Mouse (Mus musculus) embryonic stem cell, embryonic (primary cell): ENCODE measurements around the gene Pcsk7.

Experiments
- CTCF ChIA-PET, 4 experiments: fragments of 300-600 bp in 2 of 4; fragments of 350-600 bp in 2 of 4; sonication (Branson Sonifier 250); formaldehyde crosslinking; loops; one replicate each; lab custom pipeline; 2022; ENCODE audit warnings: inconsistent platforms in 2 of 4; lab: Charles Lee
- POLR2A ChIA-PET, 4 experiments: fragments of 300-600 bp in 2 of 4; fragments of 350-600 bp in 2 of 4; sonication (Branson Sonifier 250); formaldehyde crosslinking; loops; one replicate each; lab custom pipeline; 2022; ENCODE audit warnings: antibody characterized with exemption in 4 of 4, inconsistent platforms in 1 of 4; lab: Charles Lee

Gene Pcsk7

GRCm38 (mm10) chr9:45946182-45946871 lies 40.0 kb downstream of the Pcsk7 start:
- POLR2A ChIA-PET: interaction anchor here in 3 of 4 experiments (1.0 to 7.1 kb wide), 6 partner anchors 7 to 9 kb away, joined by 3 to 88 read pairs (median 5); partner anchors contain the start of gene Sidt2 (in 3 of the 3)
- CTCF ChIA-PET: interaction anchor here in 3 of 4 experiments (0.5 to 1.2 kb wide), 4 partner anchors 9 to 360 kb away, joined by 3 to 9 read pairs (median 4); no protein-coding TSS in a partner anchor

DNA sequence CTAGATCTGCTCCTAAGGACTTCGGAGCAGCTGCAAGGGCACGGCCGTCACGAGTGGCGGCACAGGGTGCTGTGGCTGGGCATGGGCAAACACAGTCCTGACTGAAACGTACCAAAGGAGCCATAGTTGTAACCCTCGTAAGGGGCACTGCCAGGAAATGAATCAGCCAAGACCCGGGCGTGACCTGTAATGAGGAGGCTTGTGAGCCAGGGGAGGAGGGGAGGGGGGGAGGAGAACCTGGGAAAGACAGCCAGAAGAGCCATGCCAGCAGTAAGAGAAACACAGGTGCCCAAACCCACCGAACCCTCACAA lies 40.5 kb downstream of the Pcsk7 start:
- ChIA-PET POLR2A (interaction anchor here in 1 of 4 experiments (1.0 kb wide), 1 partner anchor 8 kb away, joined by 5 read pairs; the partner anchor contains the start of gene Sidt2), CTCF (no interaction called here)

DNA sequence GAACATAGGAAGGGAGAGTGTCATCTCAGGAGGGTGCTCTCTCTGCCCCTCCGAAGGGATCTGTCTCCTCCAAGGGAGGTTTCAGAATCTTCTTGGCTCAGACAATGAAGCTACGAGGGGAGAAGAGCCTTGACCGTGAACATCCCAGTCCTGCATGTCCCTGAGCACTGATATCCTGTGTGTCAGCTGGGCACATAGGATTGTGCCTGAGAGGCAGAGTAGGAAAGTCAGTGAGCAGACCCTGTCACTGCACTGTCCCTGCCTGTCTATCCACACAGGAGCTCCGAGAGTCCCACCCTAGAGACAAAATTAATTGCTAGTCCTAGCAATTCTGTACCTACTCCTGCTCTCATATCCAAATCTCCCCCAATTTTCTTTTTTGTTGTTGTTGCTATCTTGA lies 45.8 kb downstream of the Pcsk7 start:
- POLR2A ChIA-PET: interaction anchor here in 2 of 4 experiments (0.6 to 6.5 kb wide), 6 partner anchors 9 to 1197 kb away, joined by 3 to 88 read pairs (median 4); partner anchors contain the start of genes Pcsk7 (in 1 of the 2) and Rnf214 (in 1 of the 2)

GRCm38 (mm10) chr9:45952890-45953289 lies 46.6 kb downstream of the Pcsk7 start:
- CTCF ChIA-PET: interaction anchor here in 2 of 4 experiments (0.8 to 2.5 kb wide), 4 partner anchors 7 to 16 kb away, joined by 3 to 11 read pairs (median 6); no protein-coding TSS in a partner anchor

More for the DNA sequence above, 45.8 kb downstream of the Pcsk7 start:
- CTCF ChIA-PET: no interaction called here

DNA sequence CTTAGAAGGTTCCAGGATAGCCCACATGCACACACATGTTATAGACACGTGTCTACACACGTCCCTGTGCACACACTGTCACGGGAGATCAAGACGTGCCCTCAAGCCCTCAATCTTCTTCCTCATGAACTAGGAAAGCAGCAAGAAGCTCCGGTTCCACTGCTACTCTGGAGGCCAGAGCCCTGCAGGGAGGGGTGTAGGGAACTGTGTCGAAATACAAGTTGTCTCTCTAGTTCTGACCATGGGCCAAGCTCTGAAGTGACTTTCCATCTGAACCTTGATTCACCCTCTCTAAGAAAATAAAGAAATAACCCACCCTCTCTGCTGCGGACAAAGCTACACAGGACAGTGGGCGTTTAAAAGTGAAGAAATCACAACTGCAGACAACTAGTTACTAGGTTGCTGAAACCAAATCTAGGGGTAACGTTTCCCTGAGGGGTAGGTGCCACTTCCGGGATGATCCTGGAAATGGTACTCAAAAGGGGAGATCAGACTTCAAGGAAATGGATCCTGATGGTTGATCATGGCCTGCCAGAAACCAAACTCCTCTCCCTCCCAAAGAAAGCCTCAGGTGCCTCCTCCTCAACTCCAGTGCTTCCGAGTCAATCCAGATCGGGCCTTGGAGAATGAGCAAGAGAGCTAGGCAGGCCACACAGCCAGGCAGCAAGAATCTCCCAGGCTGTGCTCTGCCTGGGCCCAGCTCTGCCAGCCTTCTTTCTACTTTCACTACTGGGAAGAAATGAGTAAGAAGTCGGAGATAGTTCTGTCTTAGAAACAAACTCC lies 47.4 kb downstream of the Pcsk7 start:
- ChIA-PET POLR2A (interaction anchor here (0.6 to 6.5 kb wide), 45 partner anchors 8 to 604 kb away, joined by 3 to 88 read pairs (median 4); partner anchors contain the start of genes Pcsk7 (in 2 of the 4), Rnf214 (in 2 of the 4), Bud13 (in 1 of the 4) and Tagln (in 1 of the 4)), CTCF (interaction anchor here (0.9 to 2.5 kb wide), 9 partner anchors 8 to 355 kb away, joined by 3 to 11 read pairs (median 4); partner anchors contain the start of gene Bud13 (in 2 of the 4))

More at GRCm38 (mm10) chr9:45952890-45953289, 46.6 kb downstream of the Pcsk7 start:
- POLR2A ChIA-PET: interaction anchor here in 2 of 4 experiments (1.5 to 6.5 kb wide), 8 partner anchors 7 to 277 kb away, joined by 3 to 88 read pairs (median 16); partner anchors contain the start of genes Pcsk7 (in 1 of the 2), Rnf214 (in 1 of the 2) and Tagln (in 1 of the 2)

GRCm38 (mm10) chr9:45954294-45955106 lies 48.2 kb downstream of the Pcsk7 start:
- POLR2A ChIA-PET: interaction anchor here (0.5 to 6.5 kb wide), 50 partner anchors 8 to 605 kb away, joined by 3 to 88 read pairs (median 4); partner anchors contain the start of genes Pcsk7 (in 2 of the 4), Bud13 (in 1 of the 4), Rnf214 (in 1 of the 4) and Tagln (in 1 of the 4)
- CTCF ChIA-PET: interaction anchor here (0.9 to 2.5 kb wide), 9 partner anchors 13 to 376 kb away, joined by 3 to 11 read pairs (median 4); partner anchors contain the start of gene Bud13 (in 2 of the 4)

- POLR2A ChIA-PET: interaction anchor here (0.5 to 6.5 kb wide), 28 partner anchors 9 to 606 kb away, joined by 3 to 88 read pairs (median 4); partner anchors contain the start of genes Bud13 (in 1 of the 4), Tagln (in 1 of the 4) and Zpr1 (in 1 of the 4)
- CTCF ChIA-PET: interaction anchor here in 3 of 4 experiments (0.6 to 2.5 kb wide), 6 partner anchors 9 to 375 kb away, joined by 3 to 11 read pairs (median 4); partner anchors contain the start of gene Bud13 (in 1 of the 3)
Measured at GRCm38 (mm10) chr9:45955107-45955963, 49.0 kb downstream of the Pcsk7 start, which contains the start of gene Sidt2. Gene Sidt2 (minus strand): TSS chr9:45955258.

DNA sequence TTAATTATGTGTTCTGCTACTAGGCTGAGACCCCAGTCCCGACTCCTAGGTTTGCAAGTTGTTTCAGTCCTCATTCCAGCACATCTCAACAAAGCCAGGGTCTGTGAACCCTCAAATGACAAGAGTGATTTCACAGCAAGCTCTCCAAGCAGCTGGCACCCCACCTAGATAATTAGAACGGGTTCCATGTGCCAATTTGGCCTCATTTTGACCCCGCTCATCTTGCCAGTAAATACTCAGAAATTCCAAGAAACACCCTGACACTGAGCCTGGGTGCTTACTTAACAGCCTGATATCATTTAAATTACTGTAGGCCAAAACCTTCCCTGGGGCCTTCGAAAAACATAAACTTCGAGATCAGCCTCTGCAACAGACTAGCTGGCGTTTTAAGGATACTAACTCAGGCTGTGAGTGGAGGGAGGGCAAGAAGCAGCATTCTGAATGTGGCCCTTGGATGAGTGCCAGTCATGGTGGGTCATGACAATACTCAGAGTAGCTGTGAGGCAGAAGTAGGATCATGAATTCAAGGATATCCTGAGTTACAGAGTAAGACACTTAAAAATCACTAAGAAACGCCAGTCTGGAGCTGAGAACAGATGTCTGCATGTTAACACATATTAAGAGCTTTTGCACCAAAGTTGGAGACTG lies 51.9 kb downstream of the Pcsk7 start:
- POLR2A ChIA-PET: interaction anchor here in 1 of 4 experiments (0.5 to 5.9 kb wide), 4 partner anchors 7 to 280 kb away, joined by 4 to 39 read pairs (median 8); no protein-coding TSS in a partner anchor
- CTCF ChIA-PET: interaction anchor here in 2 of 4 experiments (0.8 to 1.3 kb wide), 2 partner anchors 52 to 1304 kb away, joined by 3 read pairs; partner anchors contain the start of gene Pcsk7 (in 1 of the 2)

DNA sequence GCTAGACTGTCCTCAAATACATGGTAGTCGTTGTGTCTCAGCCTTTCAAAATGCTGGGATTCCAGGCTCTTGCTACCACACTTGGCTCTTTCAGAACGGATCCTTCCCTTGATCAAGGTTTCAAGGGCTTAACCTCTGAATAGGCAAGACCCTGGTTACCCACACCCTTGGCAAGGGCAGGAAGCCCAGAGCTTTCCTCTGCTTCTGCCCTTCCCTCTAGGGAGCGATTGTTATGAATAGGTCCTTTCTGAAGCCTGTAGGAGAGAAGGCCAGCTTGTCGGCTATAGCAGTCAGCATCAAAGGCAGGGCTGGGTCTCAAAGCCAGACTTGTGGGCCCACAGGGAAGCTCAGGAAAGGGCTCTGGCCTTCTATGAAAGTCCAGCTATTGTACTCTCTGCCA lies 52.6 kb downstream of the Pcsk7 start:
- ChIA-PET CTCF (interaction anchor here in 3 of 4 experiments (0.6 to 1.3 kb wide), 3 partner anchors 17 to 61 kb away, joined by 3 to 4 read pairs (median 4); partner anchors contain the start of gene Pcsk7 (in 1 of the 3)), POLR2A (interaction anchor here in 3 of 4 experiments (0.5 to 2.0 kb wide), 3 partner anchors 17 to 663 kb away, joined by 3 to 9 read pairs (median 4); no protein-coding TSS in a partner anchor)

DNA sequence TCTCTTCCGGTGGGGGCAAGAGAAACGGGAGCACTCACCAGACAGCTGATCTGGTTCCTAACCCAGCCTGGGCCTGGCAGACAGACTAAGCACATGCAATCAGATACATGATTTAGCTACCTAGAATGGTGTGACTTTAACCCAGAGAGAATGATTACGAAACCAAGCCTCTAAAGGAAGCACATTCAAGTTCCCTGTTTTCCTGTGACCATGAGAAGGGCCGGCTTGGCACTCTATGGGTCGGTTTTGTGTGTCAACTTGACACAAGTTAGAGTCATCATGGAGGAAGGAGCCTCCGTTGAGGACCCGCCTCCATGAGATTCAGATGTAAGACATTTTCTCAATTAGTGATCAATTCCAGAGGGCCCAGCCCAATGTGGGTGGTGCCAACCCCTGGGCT lies 53.4 kb downstream of the Pcsk7 start:
- CTCF ChIA-PET: interaction anchor here in 1 of 4 experiments (0.6 kb wide), 1 partner anchor 167 kb away, joined by 3 read pairs; no protein-coding TSS in a partner anchor
- POLR2A ChIA-PET: interaction anchor here in 3 of 4 experiments (0.5 to 2.0 kb wide), 6 partner anchors 15 to 662 kb away, joined by 3 to 9 read pairs (median 4); no protein-coding TSS in a partner anchor

- ChIA-PET CTCF (interaction anchor here in 1 of 4 experiments (0.6 to 0.8 kb wide), 2 partner anchors 330 to 366 kb away, joined by 4 to 5 read pairs; no protein-coding TSS in a partner anchor), POLR2A (interaction anchor here in 2 of 4 experiments (0.6 to 1.6 kb wide), 5 partner anchors 8 to 17 kb away, joined by 3 to 7 read pairs (median 3); no protein-coding TSS in a partner anchor)
Measured at GRCm38 (mm10) chr9:45961855-45962254, 55.6 kb downstream of the Pcsk7 start.

DNA sequence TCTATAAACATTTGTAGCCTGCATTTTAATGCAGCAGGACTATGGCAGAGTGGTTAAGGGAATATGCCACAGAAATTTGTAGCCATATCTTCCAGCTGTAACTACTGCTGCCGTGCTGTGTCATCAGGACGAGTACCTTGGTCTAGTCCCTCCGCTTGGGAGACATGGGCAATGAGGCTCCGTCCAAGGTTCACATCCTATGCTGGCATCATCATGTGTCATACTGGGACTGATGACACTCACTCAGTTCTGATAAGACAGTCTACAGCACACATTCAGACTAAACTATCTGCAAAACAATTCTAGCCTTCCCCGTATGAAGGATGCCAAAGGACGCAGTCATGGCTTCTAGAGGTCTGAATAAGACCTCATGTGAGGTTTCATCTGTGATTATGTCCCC lies 57.3 kb downstream of the Pcsk7 start:
- CTCF ChIA-PET: no interaction called here
- POLR2A ChIA-PET: interaction anchor here (0.5 to 4.5 kb wide), 7 partner anchors 8 to 319 kb away, joined by 3 to 39 read pairs (median 4); partner anchors contain the start of genes Sidt2 (in 3 of the 4) and Bud13 (in 1 of the 4)

GRCm38 (mm10) chr9:45976884-45977283 lies 70.6 kb downstream of the Pcsk7 start:
- POLR2A ChIA-PET: interaction anchor here in 2 of 4 experiments (0.9 to 1.2 kb wide), 2 partner anchors 10 to 23 kb away, joined by 3 to 4 read pairs; no protein-coding TSS in a partner anchor
- CTCF ChIA-PET: interaction anchor here in 1 of 4 experiments (0.5 kb wide), 1 partner anchor 119 kb away, joined by 4 read pairs; no protein-coding TSS in a partner anchor
